Mouse (Mus musculus): ENCODE data around the gene Ppp6r1. TPM values are rescaled to one million over a fixed set of nuclear protein-coding genes. Genes with fewer than 3 reads are reported as not detected.
"Not testable (repeated sequence)": the region's sequence is repeated elsewhere in the genome, so short reads cannot be mapped to it uniquely, and the experiment has no call there.

Ppp6r1 gene
- total and polyA plus RNA-seq, 3 experiments, result 81.8 to 134 (median 92.3) TPM

GRCm38 (mm10) chr7:4612956-4613355 lies 45.9 kb downstream of the Ppp6r1 start:
- no peak for DNase-seq

GRCm38 (mm10) chr7:4612386-4612785 lies 46.4 kb downstream of the Ppp6r1 start:
- no peak for DNase-seq

- no peak for DNase-seq
These were observed 46.9 kb downstream of the Ppp6r1 start for GRCm38 (mm10) chr7:4611921-4612341.

DNA sequence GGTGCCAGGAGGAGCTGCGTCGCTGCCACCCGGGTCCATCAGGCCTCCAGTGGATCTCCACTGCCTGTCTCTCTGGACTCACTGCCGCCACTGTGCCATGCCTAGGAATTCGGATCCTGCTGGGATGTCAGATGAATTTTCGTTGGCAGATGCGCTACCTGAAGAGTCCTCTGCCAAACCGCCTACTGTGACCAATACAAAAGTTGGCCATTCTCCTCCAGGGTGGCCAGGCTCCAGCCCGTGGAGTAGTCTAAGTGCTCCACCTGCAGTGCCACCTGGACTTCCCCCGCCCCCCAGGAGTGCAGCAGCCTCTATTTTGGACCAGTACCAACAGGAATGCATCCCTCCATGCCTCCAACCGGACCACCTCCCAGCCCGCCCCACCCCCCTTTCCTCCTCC lies 47.3 kb downstream of the Ppp6r1 start:
- DNase-seq, result no peak

DNA sequence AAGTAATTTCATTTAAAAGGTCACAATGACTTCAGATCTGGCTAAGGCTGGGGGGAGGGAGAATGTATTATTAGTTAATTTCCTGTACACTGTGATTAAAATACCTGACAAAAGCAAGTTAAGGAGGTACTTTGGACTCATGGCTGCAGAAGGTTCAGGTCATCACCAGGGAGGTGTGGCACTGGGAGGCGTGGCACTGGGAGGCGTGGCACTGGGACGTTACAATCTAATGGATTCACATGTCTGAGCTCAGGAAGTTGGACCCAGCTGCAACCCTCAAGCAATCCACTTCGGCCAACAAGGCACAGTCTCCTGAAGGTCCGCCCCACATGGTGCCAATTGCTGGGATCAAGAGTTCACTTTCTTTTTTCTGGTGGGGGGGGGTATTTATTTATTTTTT lies 50.8 kb downstream of the Ppp6r1 start:
- DNase-seq, result no peak

DNA sequence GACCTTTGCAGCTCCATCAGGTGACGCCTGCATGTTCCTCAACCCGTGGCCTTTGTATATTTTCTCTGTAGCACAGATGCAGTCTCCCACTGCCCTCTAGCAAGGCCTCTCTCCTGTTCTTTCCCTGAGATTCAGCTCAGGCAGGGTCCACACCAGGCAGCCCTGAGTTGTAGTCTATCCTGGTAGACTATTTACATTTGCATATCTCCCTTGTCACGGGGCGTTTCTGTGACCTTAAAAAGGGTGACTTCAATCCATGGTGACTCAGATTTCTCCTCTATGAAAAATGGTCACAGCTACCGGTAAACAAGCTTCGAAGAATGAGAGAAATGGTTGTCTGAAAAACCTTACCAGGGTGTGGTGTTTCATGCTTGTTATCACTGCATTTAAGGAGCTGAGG lies 54.9 kb downstream of the Ppp6r1 start, which contains the start of gene Ptprh:
Gene Ptprh (minus strand): TSS at position 169 of the 400 bp plus-strand sequence.
- no peak for DNase-seq

DNA sequence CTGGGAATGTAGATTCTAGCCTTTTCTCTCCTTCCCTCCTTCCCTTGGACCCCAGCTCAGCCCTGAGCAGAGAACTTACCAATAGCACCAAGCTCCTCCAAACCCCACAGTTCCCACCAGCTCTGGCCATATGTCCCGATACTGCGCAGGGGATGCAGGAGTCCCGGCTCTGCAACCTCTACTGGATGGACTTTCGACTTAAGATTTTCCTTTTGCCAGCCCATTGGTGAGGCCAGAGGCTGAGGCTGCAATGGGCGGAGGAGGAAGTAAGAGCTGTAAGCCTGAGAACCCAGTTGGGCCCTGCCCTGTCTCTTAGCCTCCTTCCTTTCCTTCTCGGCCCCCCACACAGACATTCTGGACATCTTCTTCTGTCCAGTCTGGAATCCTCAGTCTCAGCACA lies 55.9 kb downstream of the Ppp6r1 start:
- no peak for DNase-seq

GRCm38 (mm10) chr7:4597046-4597445 lies 61.8 kb downstream of the Ppp6r1 start:
- not testable (repeated sequence) for DNase-seq

Other genes starting within 250 kb of the Ppp6r1 start
- 10 to 100 TPM; 17.5 to 19.7 TPM for gene Rdh13, start 213.4 kb downstream of the Ppp6r1 start, total RNA-seq (2021)
- 11.5 and 13.1 TPM in 2 replicates for gene Rdh13, start 213.4 kb downstream of the Ppp6r1 start, polyA plus RNA-seq (2012; rRNA removed)
- 1 to 10 TPM; 5.2 to 6.9 TPM for gene Eps8l1, start 198.3 kb downstream of the Ppp6r1 start, total RNA-seq (2021)
- gene Eps8l1, start 198.3 kb downstream of the Ppp6r1 start, polyA plus RNA-seq (2012; rRNA removed), result 2.5 and 5.0 TPM in 2 replicates
- 100 to 1,000 TPM in 1 of 2 experiments, 10 to 100 TPM in 1; 93.3 to 102 TPM for gene Ppp1r12c, start 157.3 kb downstream of the Ppp6r1 start, total RNA-seq (2021)
- 101 and 164 TPM in 2 replicates for gene Ppp1r12c, start 157.3 kb downstream of the Ppp6r1 start, polyA plus RNA-seq (2012; rRNA removed)
- 1 to 10 TPM in 1 of 2 experiments, under 1 TPM in 1; 0.37 to 1.6 TPM for gene Tnnt1, start 142.6 kb downstream of the Ppp6r1 start, total RNA-seq (2021)
- gene Tnnt1, start 142.6 kb downstream of the Ppp6r1 start, polyA plus RNA-seq (2012; rRNA removed), result 0.17 TPM in 1 of 2 replicates, not detected in the other
- gene Tnni3, start 134.8 kb downstream of the Ppp6r1 start, total RNA-seq (2021), result 1 to 10 TPM in 1 of 2 experiments, not detected in 1; 1.7 TPM
- gene Tnni3, start 134.8 kb downstream of the Ppp6r1 start, polyA plus RNA-seq (2012; rRNA removed), result 3.3 and 4.7 TPM in 2 replicates
- gene Dnaaf3, start 126.6 kb downstream of the Ppp6r1 start, total RNA-seq (2021), result under 1 TPM; 0.66 to 0.98 TPM
- 2.7 and 3.0 TPM in 2 replicates for gene Dnaaf3, start 126.6 kb downstream of the Ppp6r1 start, polyA plus RNA-seq (2012; rRNA removed)
- gene Syt5, start 111.5 kb downstream of the Ppp6r1 start, total RNA-seq (2021), result 10 to 100 TPM in 1 of 2 experiments, 1 to 10 TPM in 1; 7.7 to 11.6 TPM
- 4.1 and 5.2 TPM in 2 replicates for gene Syt5, start 111.5 kb downstream of the Ppp6r1 start, polyA plus RNA-seq (2012; rRNA removed)
- gene Ptprh, start 55.0 kb downstream of the Ppp6r1 start, total RNA-seq (2021), result not detected
- not detected in 2 replicates for gene Ptprh, start 55.0 kb downstream of the Ppp6r1 start, polyA plus RNA-seq (2012; rRNA removed)
- 1 to 10 TPM; 5.2 to 7.4 TPM for gene Tmem86b, start 27.6 kb downstream of the Ppp6r1 start, total RNA-seq (2021)
- gene Tmem86b, start 27.6 kb downstream of the Ppp6r1 start, polyA plus RNA-seq (2012; rRNA removed), result 11.6 and 17.8 TPM in 2 replicates
- 10 to 100 TPM; 38.2 to 50.8 TPM for gene Hspbp1, start 26.0 kb upstream of the Ppp6r1 start, total RNA-seq (2021)
- 65.6 and 73.2 TPM in 2 replicates for gene Hspbp1, start 26.0 kb upstream of the Ppp6r1 start, polyA plus RNA-seq (2012; rRNA removed)
- 1 to 10 TPM; 3.1 to 6.5 TPM for gene Brsk1, start 31.6 kb upstream of the Ppp6r1 start, total RNA-seq (2021)
- 8.3 and 9.8 TPM in 2 replicates for gene Brsk1, start 31.6 kb upstream of the Ppp6r1 start, polyA plus RNA-seq (2012; rRNA removed)
- under 1 TPM; 0.40 to 0.55 TPM for gene Tmem150b, start 66.2 kb upstream of the Ppp6r1 start, total RNA-seq (2021)
- gene Tmem150b, start 66.2 kb upstream of the Ppp6r1 start, polyA plus RNA-seq (2012; rRNA removed), result 0.30 and 0.42 TPM in 2 replicates
- 10 to 100 TPM; 27.9 to 35.2 TPM for gene Kmt5c, start 81.1 kb upstream of the Ppp6r1 start, total RNA-seq (2021)
- gene Kmt5c, start 81.1 kb upstream of the Ppp6r1 start, polyA plus RNA-seq (2012; rRNA removed), result 162 and 205 TPM in 2 replicates
- gene Cox6b2, start 94.1 kb upstream of the Ppp6r1 start, total RNA-seq (2021), result 10 to 100 TPM in 1 of 2 experiments, 1 to 10 TPM in 1; 7.4 to 10.4 TPM
- gene Cox6b2, start 94.1 kb upstream of the Ppp6r1 start, polyA plus RNA-seq (2012; rRNA removed), result 7.9 and 13.2 TPM in 2 replicates
- gene Fam71e2, start 112.3 kb upstream of the Ppp6r1 start, total RNA-seq (2021), result not detected
- gene Fam71e2, start 112.3 kb upstream of the Ppp6r1 start, polyA plus RNA-seq (2012; rRNA removed), result not detected in 2 replicates
- gene Il11, start 123.8 kb upstream of the Ppp6r1 start, total RNA-seq (2021), result under 1 TPM in 1 of 2 experiments, not detected in 1; 0.48 TPM
- gene Il11, start 123.8 kb upstream of the Ppp6r1 start, polyA plus RNA-seq (2012; rRNA removed), result 0.54 and 0.71 TPM in 2 replicates
- gene Tmem190, start 123.9 kb upstream of the Ppp6r1 start, total RNA-seq (2021), result not detected
- gene Tmem190, start 123.9 kb upstream of the Ppp6r1 start, polyA plus RNA-seq (2012; rRNA removed), result not detected in 2 replicates
- gene Tmem238, start 130.6 kb upstream of the Ppp6r1 start, total RNA-seq (2021), result 10 to 100 TPM; 10.2 to 10.8 TPM
- gene Tmem238, start 130.6 kb upstream of the Ppp6r1 start, polyA plus RNA-seq (2012; rRNA removed), result 144 and 180 TPM in 2 replicates
- 1,000 to 10,000 TPM in 1 of 2 experiments, 100 to 1,000 TPM in 1; 958 to 1,234 TPM for gene Rpl28, start 133.9 kb upstream of the Ppp6r1 start, total RNA-seq (2021)
- gene Rpl28, start 133.9 kb upstream of the Ppp6r1 start, polyA plus RNA-seq (2012; rRNA removed), result 237 and 255 TPM in 2 replicates
- 100 to 1,000 TPM in 1 of 2 experiments, 10 to 100 TPM in 1; 98.1 to 140 TPM for gene Ube2s, start 153.6 kb upstream of the Ppp6r1 start, total RNA-seq (2021)
- gene Ube2s, start 153.6 kb upstream of the Ppp6r1 start, polyA plus RNA-seq (2012; rRNA removed), result 148 and 156 TPM in 2 replicates
- gene Shisa7, start 185.7 kb upstream of the Ppp6r1 start, total RNA-seq (2021), result 1 to 10 TPM; 1.9 TPM
- 2.9 and 4.0 TPM in 2 replicates for gene Shisa7, start 185.7 kb upstream of the Ppp6r1 start, polyA plus RNA-seq (2012; rRNA removed)
- gene Isoc2b, start 211.2 kb upstream of the Ppp6r1 start, total RNA-seq (2021), result 10 to 100 TPM; 10.9 to 23.8 TPM
- gene Isoc2b, start 211.2 kb upstream of the Ppp6r1 start, polyA plus RNA-seq (2012; rRNA removed), result 75.4 and 78.2 TPM in 2 replicates
- gene Isoc2a, start 218.1 kb upstream of the Ppp6r1 start, total RNA-seq (2021), result 10 to 100 TPM; 35.5 to 43.4 TPM
- gene Isoc2a, start 218.1 kb upstream of the Ppp6r1 start, polyA plus RNA-seq (2012; rRNA removed), result 43.5 and 45.6 TPM in 2 replicates
- under 1 TPM; 0.23 to 0.45 TPM for gene Gm36210, start 247.5 kb upstream of the Ppp6r1 start, total RNA-seq (2021)
- 0.27 TPM in 1 of 2 replicates, not detected in the other for gene Gm36210, start 247.5 kb upstream of the Ppp6r1 start, polyA plus RNA-seq (2012; rRNA removed)

Measured in adrenal gland, adult 2 months (tissue).